Mouse (Mus musculus): Measurements from ENCODE around the gene Rpl22.

Gene Rpl22

GRCm38 (mm10) chr4:152324641-152325562, 640 bp upstream of the Rpl22 start:
- in situ Hi-C loops (cut with MboI; ENCODE audit: low pct_unique_long_range_greater_than_20kb in 1 of 2, low sequenced_read_pairs in 2 of 2, unreplicated experiment in 1 of 2): no loop called here

- in situ Hi-C loops (cut with MboI; ENCODE audit: low pct_unique_long_range_greater_than_20kb in 1 of 2, low sequenced_read_pairs in 2 of 2, unreplicated experiment in 1 of 2): no loop called here
Observed at GRCm38 (mm10) chr4:152326543-152326942, 1.0 kb downstream of the Rpl22 start.

- in situ Hi-C loops (cut with MboI; ENCODE audit: low pct_unique_long_range_greater_than_20kb in 1 of 2, low sequenced_read_pairs in 2 of 2, unreplicated experiment in 1 of 2): no loop called here
Observed at GRCm38 (mm10) chr4:152328691-152329090, 3.1 kb downstream of the Rpl22 start.

GRCm38 (mm10) chr4:152332952-152333351, 7.4 kb downstream of the Rpl22 start:
- in situ Hi-C loops (cut with MboI; ENCODE audit: low pct_unique_long_range_greater_than_20kb in 1 of 2, low sequenced_read_pairs in 2 of 2, unreplicated experiment in 1 of 2): no loop called here

GRCm38 (mm10) chr4:152333587-152333986, 8.0 kb downstream of the Rpl22 start:
- in situ Hi-C loops (cut with MboI; ENCODE audit: low pct_unique_long_range_greater_than_20kb in 1 of 2, low sequenced_read_pairs in 2 of 2, unreplicated experiment in 1 of 2): no loop called here

- in situ Hi-C loops (cut with MboI; ENCODE audit: low pct_unique_long_range_greater_than_20kb in 1 of 2, low sequenced_read_pairs in 2 of 2, unreplicated experiment in 1 of 2): no loop called here
Observed at GRCm38 (mm10) chr4:152337772-152338171, 12.2 kb downstream of the Rpl22 start.

- in situ Hi-C loops (cut with MboI; ENCODE audit: low pct_unique_long_range_greater_than_20kb in 1 of 2, low sequenced_read_pairs in 2 of 2, unreplicated experiment in 1 of 2): no loop called here
Observed at GRCm38 (mm10) chr4:152338419-152339292, 13.1 kb downstream of the Rpl22 start, which contains the start of gene Chd5. Gene Chd5 (plus strand): TSS chr4:152338651.

- in situ Hi-C loops (cut with MboI; ENCODE audit: low pct_unique_long_range_greater_than_20kb in 1 of 2, low sequenced_read_pairs in 2 of 2, unreplicated experiment in 1 of 2): no loop called here
Observed at GRCm38 (mm10) chr4:152339293-152339790, 13.8 kb downstream of the Rpl22 start.

- in situ Hi-C loops (cut with MboI; ENCODE audit: low pct_unique_long_range_greater_than_20kb in 1 of 2, low sequenced_read_pairs in 2 of 2, unreplicated experiment in 1 of 2): loop anchor here (5.0 to 10.0 kb wide), 2 partner anchors 94 to 97 kb away; no protein-coding TSS in a partner anchor
Observed at GRCm38 (mm10) chr4:152340584-152341284, 15.2 kb downstream of the Rpl22 start.

- in situ Hi-C loops (cut with MboI; ENCODE audit: low pct_unique_long_range_greater_than_20kb in 1 of 2, low sequenced_read_pairs in 2 of 2, unreplicated experiment in 1 of 2): loop anchor here (5.0 to 10.0 kb wide), 2 partner anchors 92 to 94 kb away; no protein-coding TSS in a partner anchor
Observed at GRCm38 (mm10) chr4:152343296-152343695, 17.8 kb downstream of the Rpl22 start.

- in situ Hi-C loops (cut with MboI; ENCODE audit: low pct_unique_long_range_greater_than_20kb in 1 of 2, low sequenced_read_pairs in 2 of 2, unreplicated experiment in 1 of 2): loop anchor here (5.0 to 10.0 kb wide), 2 partner anchors 90 to 93 kb away; no protein-coding TSS in a partner anchor
Observed at GRCm38 (mm10) chr4:152344651-152345050, 19.1 kb downstream of the Rpl22 start.

GRCm38 (mm10) chr4:152345120-152345889, 19.8 kb downstream of the Rpl22 start:
- in situ Hi-C loops (cut with MboI; ENCODE audit: low pct_unique_long_range_greater_than_20kb in 1 of 2, low sequenced_read_pairs in 2 of 2, unreplicated experiment in 1 of 2): loop anchor here in 1 of 2 experiments (10.0 kb wide), 1 partner anchor 89 kb away; no protein-coding TSS in a partner anchor

- in situ Hi-C loops (cut with MboI; ENCODE audit: low pct_unique_long_range_greater_than_20kb in 1 of 2, low sequenced_read_pairs in 2 of 2, unreplicated experiment in 1 of 2): loop anchor here in 1 of 2 experiments (10.0 kb wide), 1 partner anchor 85 kb away; no protein-coding TSS in a partner anchor
Observed at GRCm38 (mm10) chr4:152349837-152350381, 24.4 kb downstream of the Rpl22 start.

- in situ Hi-C loops (cut with MboI; ENCODE audit: low pct_unique_long_range_greater_than_20kb in 1 of 2, low sequenced_read_pairs in 2 of 2, unreplicated experiment in 1 of 2): no loop called here
Observed at GRCm38 (mm10) chr4:152350722-152351421, 25.3 kb downstream of the Rpl22 start.

- in situ Hi-C loops (cut with MboI; ENCODE audit: low pct_unique_long_range_greater_than_20kb in 1 of 2, low sequenced_read_pairs in 2 of 2, unreplicated experiment in 1 of 2): no loop called here
Observed at GRCm38 (mm10) chr4:152351422-152352305, 26.1 kb downstream of the Rpl22 start.
